Mouse (Mus musculus) neural tube, embryonic 15.5 days (tissue): Measurements from ENCODE around the gene Tnfaip6. TPM values are rescaled to one million over a fixed set of nuclear protein-coding genes. Genes with fewer than 3 reads are reported as not detected.

Source experiments
- ATAC-seq: fragments of 200-750 bp; cut with Nextera tagmentation; 2 replicates; pipeline ENCODE4 v1.8.0; 2017; ENCODE audit warnings: mild to moderate bottlenecking, moderate TSS enrichment, moderate library complexity; ENCODE audit not compliant: low FRiP score
- H3K27ac ChIP-seq: fragments of 300-500 bp; sonication (generic); replicated peaks from 2 replicates; pipeline ENCODE4 v1.5.1; 2015; ENCODE audit warnings: mild to moderate bottlenecking, inconsistent platforms
- H3K27me3 ChIP-seq: fragments of 300-500 bp; sonication (generic); replicated peaks from 2 replicates; pipeline ENCODE4 v1.6.1; 2015; ENCODE audit warnings: inconsistent platforms
- H3K36me3 ChIP-seq: fragments of 300-500 bp; sonication (generic); 2 replicates; pipeline ENCODE4 v1.6.1; 2015; ENCODE audit warnings: inconsistent platforms
- H3K4me1 ChIP-seq: fragments of 300-500 bp; sonication (generic); 2 replicates; pipeline ENCODE4 v1.6.1; 2015; ENCODE audit warnings: inconsistent platforms
- H3K4me2 ChIP-seq: fragments of 300-500 bp; sonication (generic); 2 replicates; pipeline ENCODE4 v1.6.1; 2015; ENCODE audit warnings: inconsistent platforms, mild to moderate bottlenecking, moderate library complexity
- H3K4me3 ChIP-seq: fragments of 300-500 bp; sonication (generic); replicated peaks from 2 replicates; pipeline ENCODE4 v1.5.1; 2015; ENCODE audit warnings: mild to moderate bottlenecking, inconsistent platforms
- H3K9ac ChIP-seq: fragments of 300-500 bp; sonication (generic); replicated peaks from 2 replicates; pipeline ENCODE4 v1.6.1; 2015; ENCODE audit warnings: mild to moderate bottlenecking, inconsistent platforms
- H3K9me3 ChIP-seq: fragments of 300-500 bp; sonication (generic); replicated peaks from 2 replicates; pipeline ENCODE4 v1.6.1; 2016; ENCODE audit warnings: inconsistent platforms
- WGBS: fragments of 180-500 bp; shearing (Covaris S2); methylation state at CpG from one replicate; pipeline ENCODE4 v1.1.7; 2015; ENCODE audit warnings: mixed read lengths; 5-methylcytosine and 5-hydroxymethylcytosine counted together
- polyA plus RNA-seq: library from polyadenylated mRNA; unstranded; fragments of >200 nt; fragmentation: Nextera tagmentation; extraction: Ambion mirVana; gene quantifications from 2 replicates; pipeline ENCODE4 v1.2.1, GENCODE M21; 2015

Tnfaip6 gene
- polyA plus RNA-seq, 1 experiment from 2014 or later, result 3.6 TPM

DNA sequence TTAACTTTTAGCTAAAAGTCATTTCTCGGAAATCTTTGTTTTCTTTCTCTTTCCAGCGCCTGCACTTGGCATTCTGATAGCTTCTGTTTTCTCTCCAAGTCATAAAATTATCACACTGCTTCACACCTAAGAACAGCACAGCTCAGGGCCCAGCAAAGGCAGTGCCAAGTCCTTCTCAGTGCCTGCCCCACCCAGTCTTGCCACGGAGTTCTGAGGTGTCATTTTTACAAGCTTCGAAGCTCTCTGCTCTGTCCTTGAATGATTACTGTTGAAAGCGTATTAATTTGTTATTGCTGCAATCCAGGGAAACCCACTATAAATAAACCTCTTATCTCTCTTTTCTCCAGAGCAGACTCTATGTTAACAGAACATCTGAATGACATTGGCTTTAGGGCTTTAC, 15.7 kb downstream of the Tnfaip6 start:
- 39% methylated on average over 5 of the region's 5 CpGs for WGBS
- Histone ChIP-seq H3K9me3 (no peaks in the 10 kb centered on the region), H3K36me3 (no peaks in the 10 kb centered on the region), H3K27ac (no peak overlapping the region), H3K4me2 (no peak overlapping the region), H3K27me3 (no peaks in the 10 kb centered on the region), H3K4me1 (no peaks in the 10 kb centered on the region), H3K4me3 (no peak overlapping the region), H3K9ac (no peak overlapping the region)
- no peak for ATAC-seq

- Histone ChIP-seq H3K27me3 (no peaks in the 10 kb centered on the region), H3K36me3 (no peaks in the 10 kb centered on the region), H3K4me1 (no peaks in the 10 kb centered on the region), H3K27ac (no peak overlapping the region), H3K4me2 (no peak overlapping the region), H3K9ac (no peak overlapping the region), H3K4me3 (no peak overlapping the region), H3K9me3 (no peaks in the 10 kb centered on the region)
- WGBS, result 22% methylated on average over 4 of the region's 4 CpGs
- no peak for ATAC-seq
Observed at GRCm38 (mm10) chr2:52055616-52056015, 17.8 kb downstream of the Tnfaip6 start.

DNA sequence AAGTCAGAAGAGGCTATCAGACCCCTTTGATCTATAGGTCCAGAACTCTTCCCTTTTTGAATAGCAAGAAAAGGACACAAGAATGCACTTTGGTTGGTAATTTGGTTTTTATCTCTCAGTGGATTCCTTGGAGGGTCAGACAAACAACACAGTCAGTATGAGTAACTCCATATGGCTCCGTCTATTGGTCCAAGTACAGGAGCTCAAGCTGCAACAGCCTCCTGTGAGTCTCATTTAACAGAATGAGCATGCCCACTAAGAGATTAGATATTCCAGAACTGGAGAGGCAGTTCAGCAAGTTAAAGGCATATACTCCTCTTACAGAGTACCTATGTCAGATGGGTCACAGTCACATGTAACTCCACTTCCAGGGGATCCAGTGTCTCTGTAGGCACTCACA, 19.3 kb downstream of the Tnfaip6 start:
- no peak overlapping the region for H3K27ac ChIP-seq
- no peak for ATAC-seq

GRCm38 (mm10) chr2:52057681-52058080, 19.9 kb downstream of the Tnfaip6 start:
- no peaks in the 10 kb centered on the region for H3K9me3 ChIP-seq
- no peak overlapping the region for H3K4me3 ChIP-seq
- H3K4me1 ChIP-seq, result no peaks in the 10 kb centered on the region
- H3K27ac ChIP-seq, result no peak overlapping the region
- no peak for ATAC-seq
- H3K27me3 ChIP-seq, result no peaks in the 10 kb centered on the region
- H3K4me2 ChIP-seq, result no peak overlapping the region
- H3K9ac ChIP-seq, result no peak overlapping the region
- H3K36me3 ChIP-seq, result no peaks in the 10 kb centered on the region

More for the DNA sequence above, 19.3 kb downstream of the Tnfaip6 start:
- no peak overlapping the region for H3K4me2 ChIP-seq
- WGBS, result 78% methylated on average over 1 of the region's 1 CpGs
- H3K9me3 ChIP-seq, result no peaks in the 10 kb centered on the region
- H3K4me1 ChIP-seq, result no peaks in the 10 kb centered on the region
- H3K9ac ChIP-seq, result no peak overlapping the region
- H3K4me3 ChIP-seq, result no peak overlapping the region
- H3K36me3 ChIP-seq, result no peaks in the 10 kb centered on the region
- no peaks in the 10 kb centered on the region for H3K27me3 ChIP-seq

DNA sequence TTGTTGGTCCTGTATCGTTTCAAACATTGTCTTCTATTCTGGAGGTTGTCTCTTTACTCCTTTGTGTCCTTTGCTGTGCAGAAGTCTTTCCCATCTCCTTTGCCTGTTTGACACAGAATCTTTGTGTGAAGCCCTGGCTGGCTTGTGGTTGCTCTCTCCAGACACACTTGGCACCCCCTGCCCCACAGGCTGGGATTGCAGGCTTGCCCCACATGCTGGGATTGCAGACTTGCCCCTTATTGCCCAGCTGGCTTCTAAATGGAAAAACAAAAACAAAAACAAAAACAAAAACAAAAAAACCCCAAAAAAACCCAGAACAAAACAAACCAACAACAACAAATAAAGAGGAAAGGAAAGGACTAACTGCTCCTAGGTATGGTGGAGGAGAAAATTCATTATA, 30.8 kb downstream of the Tnfaip6 start:
- no peak overlapping the region for H3K9ac ChIP-seq
- WGBS, result 66% methylated on average over 1 of the region's 1 CpGs
- ATAC-seq, result no peak

GRCm38 (mm10) chr2:52070816-52071215, 33.0 kb downstream of the Tnfaip6 start:
- ATAC-seq, result no peak
- no peak overlapping the region for H3K4me3 ChIP-seq
- peaks cover 2% of the 10 kb centered on the region; the same call in 1 of the 2 replicates for H3K36me3 ChIP-seq
- no peaks in the 10 kb centered on the region for H3K9me3 ChIP-seq
- no peak overlapping the region for H3K4me2 ChIP-seq
- peaks cover 18% of the 10 kb centered on the region for H3K4me1 ChIP-seq
- H3K9ac ChIP-seq, result no peak overlapping the region
- WGBS, result 91% methylated on average over 5 of the region's 5 CpGs
- H3K27me3 ChIP-seq, result no peaks in the 10 kb centered on the region
- no peak overlapping the region for H3K27ac ChIP-seq

More for the DNA sequence above, 30.8 kb downstream of the Tnfaip6 start:
- no peak overlapping the region for H3K4me3 ChIP-seq
- H3K36me3 ChIP-seq, result no peaks in the 10 kb centered on the region
- no peaks in the 10 kb centered on the region for H3K9me3 ChIP-seq
- H3K27ac ChIP-seq, result no peak overlapping the region
- H3K27me3 ChIP-seq, result no peaks in the 10 kb centered on the region
- H3K4me1 ChIP-seq, result peaks cover 9% of the 10 kb centered on the region
- H3K4me2 ChIP-seq, result no peak overlapping the region

GRCm38 (mm10) chr2:52071241-52071991, 33.6 kb downstream of the Tnfaip6 start:
- no peaks in the 10 kb centered on the region for H3K27me3 ChIP-seq
- no peaks in the 10 kb centered on the region for H3K9me3 ChIP-seq
- H3K9ac ChIP-seq, result no peak overlapping the region
- ATAC-seq, result no peak
- peaks cover 18% of the 10 kb centered on the region for H3K4me1 ChIP-seq
- H3K4me3 ChIP-seq, result peak overlapping the region; percentile 96
- peak overlapping the region; percentile 76 for H3K4me2 ChIP-seq
- no peak overlapping the region for H3K27ac ChIP-seq
- H3K36me3 ChIP-seq, result peaks cover 4% of the 10 kb centered on the region; the same call in 1 of the 2 replicates
- 26% methylated on average over 13 of the region's 13 CpGs for WGBS

DNA sequence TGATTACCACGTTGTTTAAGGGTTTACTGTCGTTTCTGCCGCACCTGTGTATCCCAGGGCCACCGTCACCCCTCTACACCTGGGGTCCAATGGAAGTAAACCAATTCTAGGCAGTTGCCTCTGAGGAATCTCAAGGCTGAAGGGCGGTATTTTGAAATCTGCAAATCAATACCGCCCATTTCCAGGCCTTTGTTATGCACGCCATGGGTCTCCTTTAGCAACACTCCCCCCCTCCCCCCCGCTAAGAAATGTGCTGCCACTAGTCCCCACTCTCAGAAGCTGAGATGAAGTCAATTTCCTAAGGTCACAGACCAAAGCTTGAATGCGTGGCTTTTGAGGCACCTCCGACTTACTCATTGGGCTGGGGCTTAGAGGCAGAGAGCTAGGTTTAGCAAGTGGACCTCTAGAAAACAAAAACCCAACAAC, 34.3 kb downstream of the Tnfaip6 start:
- peaks cover 4% of the 10 kb centered on the region; the same call in 1 of the 2 replicates for H3K36me3 ChIP-seq
- no peaks in the 10 kb centered on the region for H3K9me3 ChIP-seq
- H3K9ac ChIP-seq, result peak overlapping the region; percentile 80; the same call in 1 of the 2 replicates
- H3K4me2 ChIP-seq, result peak overlapping the region; percentile 76
- peak overlapping the region; percentile 82 for H3K27ac ChIP-seq
- no peaks in the 10 kb centered on the region for H3K27me3 ChIP-seq
- WGBS, result 0% methylated on average over 10 of the region's 10 CpGs
- ATAC-seq, result peak; percentile 30
- peak overlapping the region; percentile 96 for H3K4me3 ChIP-seq
- H3K4me1 ChIP-seq, result peaks cover 18% of the 10 kb centered on the region

- Histone ChIP-seq H3K9ac (peak within 1 kb of the TSS; percentile 80), H3K27ac (peak within 1 kb of the TSS; percentile 82), H3K4me3 (peak within 1 kb of the TSS; percentile 96), H3K9me3 (no peaks in the 10 kb centered on the region), H3K4me1 (peaks cover 18% of the 10 kb centered on the region), H3K4me2 (peak within 1 kb of the TSS; percentile 76), H3K27me3 (no peaks in the 10 kb centered on the region), H3K36me3 (peaks cover 4% of the 10 kb centered on the region; the same call in 1 of the 2 replicates)
- ATAC-seq, result peak; percentile 97
- under 1% methylated on average over 51 of the region's 72 CpGs for WGBS
Observed at GRCm38 (mm10) chr2:52072491-52073140, 34.8 kb downstream of the Tnfaip6 start, which contains the start of gene Rif1. Gene Rif1 (plus strand): TSS chr2:52072832.

DNA sequence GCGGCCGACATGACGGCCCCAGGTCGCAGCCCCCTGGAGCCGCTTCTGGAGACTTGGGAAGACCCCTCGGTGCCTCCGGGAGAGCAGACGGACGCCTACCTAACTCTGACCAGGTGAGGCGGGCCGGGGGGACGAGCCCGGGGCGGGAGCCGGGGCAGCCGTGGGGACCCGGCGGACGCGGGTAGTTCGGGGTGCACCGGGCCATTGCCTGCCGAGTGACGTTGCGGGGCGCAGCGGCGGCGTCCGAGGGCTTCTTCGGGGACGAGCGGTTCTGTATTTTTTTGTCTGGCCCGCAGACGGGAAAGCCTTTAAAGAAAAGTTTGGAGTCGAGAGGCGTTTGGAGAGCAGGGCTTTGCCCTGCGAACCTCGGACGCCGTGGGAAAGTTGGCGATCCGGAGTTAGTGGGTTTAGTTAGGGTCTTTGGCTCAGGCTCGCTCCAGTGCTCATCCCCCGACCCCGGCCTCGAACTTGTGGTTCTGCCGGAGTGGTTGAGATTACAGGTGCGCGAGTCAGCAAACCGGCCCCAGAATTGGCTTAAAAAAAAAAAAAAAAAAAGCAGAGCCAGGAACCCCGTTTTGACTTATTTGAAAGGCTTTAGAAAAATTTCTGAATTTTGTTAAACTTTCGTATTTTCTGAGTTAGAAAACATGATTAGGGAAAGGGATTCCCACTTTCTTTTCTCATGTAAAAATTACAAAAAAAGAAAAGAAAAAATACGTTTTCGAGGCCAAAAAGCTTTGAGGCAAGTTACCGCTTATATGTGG, 35.5 kb downstream of the Tnfaip6 start:
- H3K9me3 ChIP-seq, result no peaks in the 10 kb centered on the region
- peak; percentile 62; the same call in 1 of the 2 replicates for ATAC-seq
- peak overlapping the region; percentile 82 for H3K27ac ChIP-seq
- H3K27me3 ChIP-seq, result no peaks in the 10 kb centered on the region
- H3K4me3 ChIP-seq, result peak overlapping the region; percentile 96
- 1% methylated on average over 56 of the region's 56 CpGs for WGBS
- peak overlapping the region; percentile 76 for H3K4me2 ChIP-seq
- peak overlapping the region; percentile 80 for H3K9ac ChIP-seq
- peaks cover 4% of the 10 kb centered on the region; the same call in 1 of the 2 replicates for H3K36me3 ChIP-seq
- peaks cover 18% of the 10 kb centered on the region for H3K4me1 ChIP-seq

GRCm38 (mm10) chr2:52078666-52079065, 40.9 kb downstream of the Tnfaip6 start:
- no peak overlapping the region for H3K4me3 ChIP-seq
- H3K27me3 ChIP-seq, result no peaks in the 10 kb centered on the region
- no peak for ATAC-seq
- no peaks in the 10 kb centered on the region for H3K9me3 ChIP-seq
- no peak overlapping the region for H3K27ac ChIP-seq
- no peak overlapping the region for H3K9ac ChIP-seq
- peaks cover 8% of the 10 kb centered on the region for H3K4me1 ChIP-seq
- no peak overlapping the region for H3K4me2 ChIP-seq
- 95% methylated on average over 2 of the region's 2 CpGs for WGBS
- peaks cover 16% of the 10 kb centered on the region for H3K36me3 ChIP-seq
